ENCODE assay signal across 14 mouse cellular contexts in genomic region chr15:79251168-79251567, GRCm38 (mm10). TPM values are rescaled to one million over a fixed set of nuclear protein-coding genes. Genes with fewer than 3 reads are reported as not detected.
DNase-seq lines count a peak whose midpoint lies in the region; ATAC-seq and TF ChIP-seq lines count a peak whose summit lies in the region.
"Had no signal": no experiment of that assay in that cellular context is flagged by ENCODE, and none has a peak within 500 bp of the region (broad histone marks: within the 10 kb centered on the region; RNA-seq: fewer than 3 reads in every experiment).

No protein-coding gene starts in this region.

- H3K9ac ChIP-seq in forebrain, embryonic 13.5 days: no peak overlapping the region
- no peak overlapping the region for H3K9ac ChIP-seq in forebrain, embryonic 14.5 days (ENCODE audit: low read length)
- H3K9ac ChIP-seq in kidney, embryonic 15.5 days: no peak overlapping the region
- H3K9ac ChIP-seq in forebrain, postnatal 0 days: no peak overlapping the region
- no peak overlapping the region for H3K9ac ChIP-seq in liver, embryonic 11.5 days (ENCODE audit: low read depth, low read length)

- DNase-seq in forebrain, embryonic 14.5 days (ENCODE audit: low spot score): no peak
- no peak for DNase-seq in kidney, adult 18-20 months
- DNase-seq in R1 (ENCODE audit: low read depth, low spot score): peak; percentile 32
- DNase-seq in forebrain, postnatal 0 days: no peak
- no peak for DNase-seq in liver, embryonic 11.5 days (ENCODE audit: low spot score)
- DNase-seq in right cerebral cortex, adult 18-20 months: no peak
- DNase-seq: cerebellum, adult 8-10 months; layer of hippocampus, adult 9-11 months; lung, postnatal 14 days had no signal

- H3K4me3 ChIP-seq in forebrain, embryonic 13.5 days: no peak overlapping the region
- no peak overlapping the region for H3K4me3 ChIP-seq in forebrain, embryonic 14.5 days (ENCODE audit: low read depth, low read length)
- no peak overlapping the region for H3K4me3 ChIP-seq in kidney, embryonic 15.5 days (replicated peaks)
- no peak overlapping the region for H3K4me3 ChIP-seq in forebrain, postnatal 0 days (ENCODE audit: low read depth, low read length)
- no peak overlapping the region for H3K4me3 ChIP-seq in liver, embryonic 11.5 days (ENCODE audit: low read depth, low read length)

- no peak for TF ChIP-seq CTCF in forebrain, postnatal 0 days (IDR thresholded peaks at IDR 0.05; ENCODE audit: low read depth)

- H3K9me3 ChIP-seq in forebrain, embryonic 13.5 days (replicated peaks): no peaks in the 10 kb centered on the region
- no peaks in the 10 kb centered on the region for H3K9me3 ChIP-seq in forebrain, embryonic 14.5 days (replicated peaks; ENCODE audit: control insufficient read depth, low read length)
- H3K9me3 ChIP-seq in kidney, embryonic 15.5 days (replicated peaks): no peaks in the 10 kb centered on the region
- H3K9me3 ChIP-seq in forebrain, postnatal 0 days (ENCODE audit: low read length): no peaks in the 10 kb centered on the region
- H3K9me3 ChIP-seq in liver, embryonic 11.5 days (ENCODE audit: control insufficient read depth, low read length): no peaks in the 10 kb centered on the region
- H3K9me3 ChIP-seq: megakaryocyte, embryonic 14.5 days had no signal

- H3K36me3 ChIP-seq in forebrain, embryonic 13.5 days (ENCODE audit: poor library complexity, severe bottlenecking): peaks cover 38% of the 10 kb centered on the region
- peaks cover 26% of the 10 kb centered on the region for H3K36me3 ChIP-seq in forebrain, embryonic 14.5 days (ENCODE audit: control insufficient read depth, insufficient read depth, low read length)
- H3K36me3 ChIP-seq in kidney, embryonic 15.5 days: peaks cover 31% of the 10 kb centered on the region
- H3K36me3 ChIP-seq in forebrain, postnatal 0 days (ENCODE audit: insufficient read depth): peaks cover 34% of the 10 kb centered on the region
- H3K36me3 ChIP-seq in liver, embryonic 11.5 days (ENCODE audit: control insufficient read depth, insufficient read depth, low read length): peaks cover 5% of the 10 kb centered on the region; the same call in 1 of the 2 replicates

- H3K4me1 ChIP-seq in forebrain, embryonic 13.5 days: peaks cover 14% of the 10 kb centered on the region
- peaks cover 7% of the 10 kb centered on the region for H3K4me1 ChIP-seq in forebrain, embryonic 14.5 days (ENCODE audit: control insufficient read depth, insufficient read depth, low read length)
- peaks cover 24% of the 10 kb centered on the region for H3K4me1 ChIP-seq in kidney, embryonic 15.5 days
- peaks cover 6% of the 10 kb centered on the region; the same call in 1 of the 2 replicates for H3K4me1 ChIP-seq in forebrain, postnatal 0 days (ENCODE audit: insufficient read depth)
- peaks cover 10% of the 10 kb centered on the region for H3K4me1 ChIP-seq in liver, embryonic 11.5 days (replicated peaks; ENCODE audit: control insufficient read depth, insufficient read depth, low read length)

- no peak overlapping the region for H3K27ac ChIP-seq in forebrain, embryonic 13.5 days
- no peak overlapping the region for H3K27ac ChIP-seq in forebrain, embryonic 14.5 days (ENCODE audit: low read depth, low read length)
- no peak overlapping the region for H3K27ac ChIP-seq in kidney, embryonic 15.5 days
- H3K27ac ChIP-seq in forebrain, postnatal 0 days (ENCODE audit: low read depth, low read length): no peak overlapping the region
- H3K27ac ChIP-seq in liver, embryonic 11.5 days (ENCODE audit: low read depth, low read length): no peak overlapping the region

- H3K27me3 ChIP-seq in forebrain, embryonic 13.5 days: peaks cover 49% of the 10 kb centered on the region
- peaks cover 27% of the 10 kb centered on the region for H3K27me3 ChIP-seq in forebrain, embryonic 14.5 days (replicated peaks; ENCODE audit: control insufficient read depth, insufficient read depth, low read length)
- H3K27me3 ChIP-seq in kidney, embryonic 15.5 days: peaks cover 51% of the 10 kb centered on the region
- H3K27me3 ChIP-seq in forebrain, postnatal 0 days (ENCODE audit: insufficient read depth, low read length): peaks cover 7% of the 10 kb centered on the region; the same call in 1 of the 2 replicates
- peaks cover 57% of the 10 kb centered on the region for H3K27me3 ChIP-seq in liver, embryonic 11.5 days (replicated peaks; ENCODE audit: control insufficient read depth, insufficient read depth, low read length)

- 61% methylated on average over 7 of the region's 7 CpGs for whole genome bisulfite sequencing in forebrain, embryonic 13.5 days
- 55% methylated on average over 7 of the region's 7 CpGs for WGBS in forebrain, embryonic 14.5 days
- 51% methylated on average over 7 of the region's 7 CpGs for WGBS in kidney, embryonic 15.5 days
- WGBS in forebrain, postnatal 0 days: 52% methylated on average over 7 of the region's 7 CpGs
- 45% methylated on average over 7 of the region's 7 CpGs for WGBS in liver, embryonic 11.5 days

- ATAC-seq in forebrain, embryonic 13.5 days: no peak
- no peak for ATAC-seq in forebrain, embryonic 14.5 days
- ATAC-seq in kidney, embryonic 15.5 days (replicated peaks; ENCODE audit: low FRiP score): 0 out of 2 replicates have a peak, but pooled peaks have one; percentile 29
- peak; percentile 12 for ATAC-seq in forebrain, postnatal 0 days
- ATAC-seq in liver, embryonic 11.5 days (replicated peaks; ENCODE audit: low FRiP score): no peak

- H3K4me2 ChIP-seq in forebrain, embryonic 13.5 days: peak overlapping the region; percentile 63; the same call in 1 of the 2 replicates
- no peak overlapping the region for H3K4me2 ChIP-seq in forebrain, embryonic 14.5 days (ENCODE audit: low read length)
- no peak overlapping the region for H3K4me2 ChIP-seq in kidney, embryonic 15.5 days
- no peak overlapping the region for H3K4me2 ChIP-seq in forebrain, postnatal 0 days (ENCODE audit: low read depth)
- H3K4me2 ChIP-seq in liver, embryonic 11.5 days: no peak overlapping the region

RNA-seq across cellular contexts. Expression of gene Slc16a8, which starts 3.4 kb away (rescaled TPM):
- polyA plus RNA-seq in forebrain, embryonic 13.5 days (2015; fragmentation: Nextera tagmentation; extraction: Ambion mirVana): 0.09 and 0.39 TPM in 2 replicates
- polyA plus RNA-seq in forebrain, embryonic 14.5 days (2014; fragmentation: Nextera tagmentation; extraction: Ambion mirVana): 0.60 and 0.83 TPM in 2 replicates
- 0.12 and 0.26 TPM in 2 replicates for polyA plus RNA-seq in kidney, embryonic 15.5 days (2015; fragmentation: Nextera tagmentation; extraction: Ambion mirVana)
- 0.62 and 0.95 TPM in 2 replicates for total RNA-seq in forebrain, postnatal 0 days (2014; rRNA removed)
- polyA plus RNA-seq in forebrain, postnatal 0 days (2015; fragmentation: Nextera tagmentation; extraction: Ambion mirVana): 1.4 and 1.6 TPM in 2 replicates
- 0.12 TPM in 1 of 2 replicates, not detected in the other for polyA plus RNA-seq in liver, embryonic 11.5 days (2014; fragmentation: Nextera tagmentation; extraction: Ambion mirVana)
- total RNA-seq: adrenal gland, adult 18-20 months had no signal
- polyA plus RNA-seq: liver, embryonic 16.5 days had no signal

RNA-seq across cellular contexts. Expression of gene Gm49486, which starts 22.0 kb away (rescaled TPM):
- 0.96 and 1.3 TPM in 2 replicates for polyA plus RNA-seq in forebrain, embryonic 13.5 days (2015; fragmentation: Nextera tagmentation; extraction: Ambion mirVana)
- 0.69 and 0.98 TPM in 2 replicates for polyA plus RNA-seq in forebrain, embryonic 14.5 days (2014; fragmentation: Nextera tagmentation; extraction: Ambion mirVana)
- 0.67 and 0.74 TPM in 2 replicates for polyA plus RNA-seq in kidney, embryonic 15.5 days (2015; fragmentation: Nextera tagmentation; extraction: Ambion mirVana)
- total RNA-seq in forebrain, postnatal 0 days (2014; rRNA removed): 2.8 and 4.4 TPM in 2 replicates
- polyA plus RNA-seq in forebrain, postnatal 0 days (2015; fragmentation: Nextera tagmentation; extraction: Ambion mirVana): 1.1 and 1.2 TPM in 2 replicates
- 0.10 TPM in 1 of 2 replicates, not detected in the other for polyA plus RNA-seq in liver, embryonic 11.5 days (2014; fragmentation: Nextera tagmentation; extraction: Ambion mirVana)

RNA-seq across cellular contexts. Expression of gene Pick1, which starts 22.2 kb away (rescaled TPM):
- polyA plus RNA-seq in forebrain, embryonic 13.5 days (2015; fragmentation: Nextera tagmentation; extraction: Ambion mirVana): 68.1 and 74.3 TPM in 2 replicates
- polyA plus RNA-seq in forebrain, embryonic 14.5 days (2014; fragmentation: Nextera tagmentation; extraction: Ambion mirVana): 36.9 and 45.3 TPM in 2 replicates
- polyA plus RNA-seq in kidney, embryonic 15.5 days (2015; fragmentation: Nextera tagmentation; extraction: Ambion mirVana): 45.5 and 49.8 TPM in 2 replicates
- 76.2 and 84.7 TPM in 2 replicates for total RNA-seq in forebrain, postnatal 0 days (2014; rRNA removed)
- 60.9 and 72.7 TPM in 2 replicates for polyA plus RNA-seq in forebrain, postnatal 0 days (2015; fragmentation: Nextera tagmentation; extraction: Ambion mirVana)
- polyA plus RNA-seq in liver, embryonic 11.5 days (2014; fragmentation: Nextera tagmentation; extraction: Ambion mirVana): 13.5 and 18.0 TPM in 2 replicates

RNA-seq across cellular contexts. Expression of gene Baiap2l2, which starts 34.2 kb away (rescaled TPM):
- 0.63 and 2.1 TPM in 2 replicates for polyA plus RNA-seq in forebrain, embryonic 13.5 days (2015; fragmentation: Nextera tagmentation; extraction: Ambion mirVana)
- polyA plus RNA-seq in forebrain, embryonic 14.5 days (2014; fragmentation: Nextera tagmentation; extraction: Ambion mirVana): 1.4 and 2.6 TPM in 2 replicates
- polyA plus RNA-seq in kidney, embryonic 15.5 days (2015; fragmentation: Nextera tagmentation; extraction: Ambion mirVana): 13.4 and 14.3 TPM in 2 replicates
- 3.2 and 7.9 TPM in 2 replicates for total RNA-seq in forebrain, postnatal 0 days (2014; rRNA removed)
- 9.1 and 11.3 TPM in 2 replicates for polyA plus RNA-seq in forebrain, postnatal 0 days (2015; fragmentation: Nextera tagmentation; extraction: Ambion mirVana)
- 2.9 and 4.6 TPM in 2 replicates for polyA plus RNA-seq in liver, embryonic 11.5 days (2014; fragmentation: Nextera tagmentation; extraction: Ambion mirVana)

Comparison
In these comparisons a context has a peak if more than half of its experiments do, and no peak if none do; other contexts are left out.
1. ATAC-seq: peak in kidney, embryonic 15.5 days (single experiment) and forebrain, postnatal 0 days (single experiment); none in forebrain, embryonic 13.5 days (single experiment), forebrain, embryonic 14.5 days (single experiment) and liver, embryonic 11.5 days (single experiment).